Mouse (Mus musculus) stomach, postnatal 0 days (tissue): ENCODE data around the gene Dtx3l. TPM values are rescaled to one million over a fixed set of nuclear protein-coding genes. Genes with fewer than 3 reads are reported as not detected.

Experiments
- ATAC-seq: fragments of 200-750 bp; cut with Nextera tagmentation; 2 replicates; pipeline ENCODE4 v1.8.0; 2017; ENCODE audit not compliant: low FRiP score, low TSS enrichment
- DNase-seq: peaks from one replicate; pipeline ENCODE4 v3.0.0-alpha.2; 2016; ENCODE audit warnings: low spot score
- H3K27ac ChIP-seq: fragments of 300-500 bp; sonication (generic); replicated peaks from 2 replicates; pipeline ENCODE4 v1.5.1; 2014; ENCODE audit warnings: mild to moderate bottlenecking, control low read depth
- H3K27me3 ChIP-seq: fragments of 300-500 bp; sonication (generic); 2 replicates; pipeline ENCODE4 v1.6.1; 2014; ENCODE audit warnings: low read length; ENCODE audit not compliant: control insufficient read depth, insufficient read depth
- H3K36me3 ChIP-seq: fragments of 300-500 bp; sonication (generic); 2 replicates; pipeline ENCODE4 v1.6.1; 2014; ENCODE audit warnings: low read length, mixed read lengths; ENCODE audit not compliant: control insufficient read depth, insufficient read depth
- H3K4me1 ChIP-seq: fragments of 300-500 bp; sonication (generic); replicated peaks from 2 replicates; pipeline ENCODE4 v1.6.1; 2014; ENCODE audit warnings: antibody characterized with exemption; ENCODE audit not compliant: control insufficient read depth, insufficient read depth
- H3K4me2 ChIP-seq: fragments of 300-500 bp; sonication (generic); replicated peaks from 2 replicates; pipeline ENCODE4 v1.6.1; 2014; ENCODE audit warnings: low read depth, mild to moderate bottlenecking, control low read depth, moderate library complexity
- H3K4me3 ChIP-seq: fragments of 300-500 bp; sonication (generic); 2 replicates; pipeline ENCODE4 v1.5.1; 2014; ENCODE audit warnings: low read depth, low read length, control low read depth
- H3K9ac ChIP-seq: fragments of 300-500 bp; sonication (generic); 2 replicates; pipeline ENCODE4 v1.6.1; 2014; ENCODE audit warnings: mild to moderate bottlenecking, low read length, control low read depth, mixed read lengths
- H3K9me3 ChIP-seq: fragments of 300-500 bp; sonication (generic); 2 replicates; pipeline ENCODE4 v1.6.1; 2016; ENCODE audit warnings: low read length; ENCODE audit not compliant: control insufficient read depth
- CTCF ChIP-seq: IDR thresholded peaks from 2 replicates; pipeline ENCODE4 v1.5.1; 2016; ENCODE audit warnings: antibody characterized with exemption, low read depth, mild to moderate bottlenecking, moderate library complexity
- EP300 ChIP-seq: optimal IDR thresholded peaks from 2 replicates; pipeline ENCODE3; 2016; ENCODE audit warnings: antibody characterized with exemption
- WGBS: fragments of 180-500 bp; shearing (Covaris S2); extraction: QIAGEN DNeasy Blood & Tissue Kit; methylation state at CpG from one replicate; pipeline ENCODE4 v1.1.7; 2014; 5-methylcytosine and 5-hydroxymethylcytosine counted together
- polyA plus RNA-seq: library from polyadenylated mRNA; unstranded; fragments of >200 nt; fragmentation: Nextera tagmentation; extraction: Ambion mirVana; gene quantifications from 2 replicates; pipeline ENCODE4 v1.2.1, GENCODE M21; 2015

The Dtx3l gene
- 4.4 and 4.9 TPM in 2 replicates for polyA plus RNA-seq

GRCm38 (mm10) chr16:35938211-35939151 is at the start of gene Dtx3l, which contains the start of gene Parp9:
Gene Dtx3l (minus strand): TSS chr16:35939151.
Gene Parp9 (plus strand): TSS chr16:35938470.
- Histone ChIP-seq H3K36me3 (0 out of 2 replicates have a peak, but pooled peaks cover 1% of the 10 kb centered on the region), H3K4me3 (peak within 1 kb of the TSS; percentile 80), H3K9ac (peak within 1 kb of the TSS; percentile 86), H3K27me3 (no peaks in the 10 kb centered on the region), H3K4me1 (no peaks in the 10 kb centered on the region), H3K27ac (peak within 1 kb of the TSS; percentile 88), H3K4me2 (peak within 1 kb of the TSS; percentile 82), H3K9me3 (no peaks in the 10 kb centered on the region)
- 1% methylated on average over 52 of the region's 52 CpGs for WGBS
- DNase-seq = peak; percentile 61
- ATAC-seq = peak; percentile 74
- TF ChIP-seq EP300 = no peak
- no peak for TF ChIP-seq CTCF

GRCm38 (mm10) chr16:35987930-35988329 is 49.0 kb upstream of the Dtx3l start:
- Histone ChIP-seq H3K9me3 (no peaks in the 10 kb centered on the region), H3K4me3 (no peak overlapping the region), H3K9ac (no peak overlapping the region), H3K36me3 (no peaks in the 10 kb centered on the region), H3K27me3 (no peaks in the 10 kb centered on the region), H3K4me2 (no peak overlapping the region), H3K27ac (no peak overlapping the region), H3K4me1 (no peaks in the 10 kb centered on the region)
- no peak for DNase-seq
- ATAC-seq = no peak
- TF ChIP-seq EP300 (no peak), CTCF (no peak)
- 51% methylated on average over 1 of the region's 1 CpGs for WGBS

- H3K9me3 ChIP-seq = no peaks in the 10 kb centered on the region
- no peak overlapping the region for H3K27ac ChIP-seq
- no peak for DNase-seq
- TF ChIP-seq CTCF (no peak), EP300 (no peak)
- WGBS = 35% methylated on average over 3 of the region's 3 CpGs
- no peak overlapping the region for H3K9ac ChIP-seq
- ATAC-seq = no peak
- no peaks in the 10 kb centered on the region for H3K4me1 ChIP-seq
- H3K36me3 ChIP-seq = no peaks in the 10 kb centered on the region
- peak overlapping the region; percentile 69; the same call in 1 of the 2 replicates for H3K4me2 ChIP-seq
- H3K4me3 ChIP-seq = no peak overlapping the region
- 0 out of 2 replicates have a peak, but pooled peaks cover 5% of the 10 kb centered on the region for H3K27me3 ChIP-seq
Measured at GRCm38 (mm10) chr16:35984471-35984870, 45.5 kb upstream of the Dtx3l start.

GRCm38 (mm10) chr16:35983517-35984101 is 44.7 kb upstream of the Dtx3l start:
- Histone ChIP-seq H3K27me3 (0 out of 2 replicates have a peak, but pooled peaks cover 5% of the 10 kb centered on the region), H3K36me3 (no peaks in the 10 kb centered on the region), H3K4me1 (no peaks in the 10 kb centered on the region), H3K9ac (peak overlapping the region; percentile 93), H3K27ac (peak overlapping the region; percentile 100), H3K4me2 (peak overlapping the region; percentile 69), H3K9me3 (no peaks in the 10 kb centered on the region), H3K4me3 (peak overlapping the region; percentile 98)
- peak; percentile 73 for DNase-seq
- 0% methylated on average over 39 of the region's 86 CpGs for WGBS
- ATAC-seq = peak; percentile 65
- TF ChIP-seq EP300 (no peak), CTCF (no peak)

- H3K27ac ChIP-seq = peak overlapping the region; percentile 100
- peak overlapping the region; percentile 93 for H3K9ac ChIP-seq
- H3K9me3 ChIP-seq = no peaks in the 10 kb centered on the region
- under 1% methylated on average over 43 of the region's 54 CpGs for WGBS
- DNase-seq (peak; percentile 94), ATAC-seq (peak; percentile 94)
- no peaks in the 10 kb centered on the region for H3K4me1 ChIP-seq
- H3K4me2 ChIP-seq = peak overlapping the region; percentile 69
- no peak for TF ChIP-seq EP300
- no peak for TF ChIP-seq CTCF
- no peaks in the 10 kb centered on the region for H3K36me3 ChIP-seq
- 0 out of 2 replicates have a peak, but pooled peaks cover 5% of the 10 kb centered on the region for H3K27me3 ChIP-seq
- H3K4me3 ChIP-seq = peak overlapping the region; percentile 98
Measured at GRCm38 (mm10) chr16:35982902-35983516, 44.1 kb upstream of the Dtx3l start.
